Mouse (Mus musculus) limb, embryonic 12.5 days (tissue): ENCODE results near the gene Akap13. TPM values are rescaled to one million over a fixed set of nuclear protein-coding genes. Genes with fewer than 3 reads are reported as not detected.
"Not testable (repeated sequence)": the region's sequence is repeated elsewhere in the genome, so short reads cannot be mapped to it uniquely, and the experiment has no call there.

Source experiments
- ATAC-seq: fragments of 200-750 bp; cut with Nextera tagmentation; 2 replicates; pipeline ENCODE4 v1.8.0; 2017; ENCODE audit warnings: low read depth, moderate TSS enrichment; ENCODE audit not compliant: insufficient number of reproducible peaks, insufficient read depth, low FRiP score, low TSS enrichment
- H3K27ac ChIP-seq: fragments of 300-500 bp; sonication (generic); 2 replicates; pipeline ENCODE4 v1.5.1; 2016; ENCODE audit warnings: mild to moderate bottlenecking, moderate library complexity
- H3K27me3 ChIP-seq: fragments of 300-500 bp; sonication (generic); 2 replicates; pipeline ENCODE4 v1.6.1; 2016; ENCODE audit warnings: mild to moderate bottlenecking, moderate library complexity
- H3K36me3 ChIP-seq: fragments of 300-500 bp; sonication (generic); 2 replicates; pipeline ENCODE4 v1.6.1; 2016; ENCODE audit warnings: mild to moderate bottlenecking, moderate library complexity
- H3K4me1 ChIP-seq: fragments of 300-500 bp; sonication (generic); replicated peaks from 2 replicates; pipeline ENCODE4 v1.6.1; 2016
- H3K4me2 ChIP-seq: fragments of 300-500 bp; sonication (generic); 2 replicates; pipeline ENCODE4 v1.6.1; 2016; ENCODE audit warnings: mild to moderate bottlenecking, moderate library complexity
- H3K4me3 ChIP-seq: fragments of 300-500 bp; sonication (generic); replicated peaks from 2 replicates; pipeline ENCODE4 v1.5.1; 2016; ENCODE audit warnings: mild to moderate bottlenecking
- H3K9ac ChIP-seq: fragments of 300-500 bp; sonication (generic); replicated peaks from 2 replicates; pipeline ENCODE4 v1.6.1; 2016; ENCODE audit warnings: mild to moderate bottlenecking, moderate library complexity
- H3K9me3 ChIP-seq: fragments of 300-500 bp; sonication (generic); 2 replicates; pipeline ENCODE4 v1.6.1; 2016; ENCODE audit warnings: mild to moderate bottlenecking, moderate library complexity
- WGBS: fragments of 180-500 bp; shearing (Covaris S2); methylation state at CpG from one replicate; pipeline ENCODE4 v1.1.7; 2016; 5-methylcytosine and 5-hydroxymethylcytosine counted together
- polyA plus RNA-seq: library from polyadenylated mRNA; unstranded; fragments of >200 nt; fragmentation: Nextera tagmentation; extraction: Ambion mirVana; gene quantifications from 2 replicates; pipeline ENCODE4 v1.2.1, GENCODE M21; 2016

Gene Akap13
- polyA plus RNA-seq, 1 experiment from 2014 or later = 44.9 TPM

DNA sequence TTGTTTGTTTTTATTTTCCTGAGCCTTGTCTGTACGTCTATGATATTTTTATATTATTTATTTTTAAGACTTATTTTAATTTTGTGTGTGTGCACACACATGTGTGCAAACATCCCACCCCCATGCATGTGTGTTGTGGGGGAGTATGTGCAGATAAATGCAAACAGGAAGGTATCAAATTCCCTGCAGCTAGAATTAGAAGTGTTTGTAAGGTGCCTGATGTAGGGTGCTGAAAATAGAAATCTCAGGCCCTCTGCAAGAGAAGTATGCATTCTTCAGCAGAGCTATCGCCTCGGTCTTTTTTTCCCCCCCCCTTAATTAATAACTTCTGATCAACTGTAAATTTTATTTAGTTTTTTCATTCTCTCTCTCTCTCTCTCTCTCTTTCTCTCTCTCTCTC is 151.9 kb downstream of the Akap13 start:
- Histone ChIP-seq H3K27me3 (no peaks in the 10 kb centered on the region), H3K9me3 (no peaks in the 10 kb centered on the region), H3K4me3 (no peak overlapping the region), H3K9ac (no peak overlapping the region), H3K36me3 (peaks cover 52% of the 10 kb centered on the region), H3K4me2 (no peak overlapping the region), H3K27ac (no peak overlapping the region), H3K4me1 (0 out of 2 replicates have a peak, but pooled peaks cover 4% of the 10 kb centered on the region)
- no peak for ATAC-seq
- 80% methylated on average over 3 of the region's 3 CpGs for WGBS

GRCm38 (mm10) chr7:75608716-75609115 is 153.4 kb downstream of the Akap13 start:
- no peaks in the 10 kb centered on the region for H3K27me3 ChIP-seq
- WGBS = 47% methylated on average over 5 of the region's 5 CpGs
- H3K9ac ChIP-seq = no peak overlapping the region
- H3K36me3 ChIP-seq = peaks cover 47% of the 10 kb centered on the region
- no peak for ATAC-seq
- no peak overlapping the region; the same call in 1 of the 2 replicates for H3K27ac ChIP-seq
- no peak overlapping the region for H3K4me3 ChIP-seq
- H3K4me1 ChIP-seq = 0 out of 2 replicates have a peak, but pooled peaks cover 7% of the 10 kb centered on the region
- no peak overlapping the region for H3K4me2 ChIP-seq
- no peaks in the 10 kb centered on the region for H3K9me3 ChIP-seq

- no peak overlapping the region for H3K4me3 ChIP-seq
- H3K9me3 ChIP-seq = no peaks in the 10 kb centered on the region
- H3K27me3 ChIP-seq = no peaks in the 10 kb centered on the region
- no peak for ATAC-seq
- H3K9ac ChIP-seq = no peak overlapping the region
- peaks cover 40% of the 10 kb centered on the region for H3K36me3 ChIP-seq
- H3K27ac ChIP-seq = no peak overlapping the region
- H3K4me1 ChIP-seq = 0 out of 2 replicates have a peak, but pooled peaks cover 7% of the 10 kb centered on the region
- WGBS = 90% methylated on average over 14 of the region's 14 CpGs
- no peak overlapping the region for H3K4me2 ChIP-seq
These were observed 154.3 kb downstream of the Akap13 start for GRCm38 (mm10) chr7:75609456-75610262.

GRCm38 (mm10) chr7:75610391-75610790 is 155.1 kb downstream of the Akap13 start:
- Histone ChIP-seq H3K27me3 (no peaks in the 10 kb centered on the region), H3K4me3 (no peak overlapping the region), H3K36me3 (peaks cover 40% of the 10 kb centered on the region), H3K9ac (no peak overlapping the region), H3K27ac (no peak overlapping the region), H3K4me1 (0 out of 2 replicates have a peak, but pooled peaks cover 7% of the 10 kb centered on the region), H3K4me2 (no peak overlapping the region), H3K9me3 (no peaks in the 10 kb centered on the region)
- WGBS = 85% methylated on average over 9 of the region's 9 CpGs
- no peak for ATAC-seq

DNA sequence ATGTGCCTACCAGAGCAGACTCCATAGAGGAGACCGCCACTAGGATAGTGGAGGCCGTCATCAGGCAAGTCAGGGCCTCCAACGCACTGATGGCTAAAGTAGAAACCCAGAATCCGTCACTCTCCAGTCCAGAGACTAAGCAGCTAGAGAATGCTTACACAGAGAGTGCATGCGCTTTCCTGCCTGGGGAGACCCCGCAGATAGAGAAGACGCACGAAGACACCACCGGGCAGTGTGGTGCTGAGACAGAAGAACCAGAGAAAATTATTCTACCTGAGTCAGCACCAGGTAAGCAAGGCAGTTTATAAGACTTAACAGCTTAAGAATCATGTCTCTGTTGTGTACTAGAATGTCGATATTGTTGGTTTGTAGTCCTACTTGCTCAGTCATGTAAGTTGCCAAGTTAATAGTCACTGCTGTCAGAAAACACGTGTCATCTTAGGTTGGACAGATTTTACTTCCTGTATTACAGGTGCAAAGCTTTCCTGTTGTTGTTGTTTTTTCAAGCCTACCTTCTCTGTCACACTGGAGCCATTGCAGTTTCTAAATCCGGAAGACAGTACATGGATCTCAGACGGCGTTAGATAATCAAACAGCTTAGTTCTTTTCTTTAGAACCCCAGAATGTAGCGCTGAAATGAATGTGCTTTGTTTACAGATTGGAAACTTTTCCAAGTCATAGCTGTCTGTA is 156.1 kb downstream of the Akap13 start:
- Histone ChIP-seq H3K9me3 (no peaks in the 10 kb centered on the region), H3K4me3 (no peak overlapping the region), H3K27me3 (no peaks in the 10 kb centered on the region), H3K4me2 (no peak overlapping the region), H3K27ac (no peak overlapping the region), H3K36me3 (peaks cover 51% of the 10 kb centered on the region), H3K4me1 (0 out of 2 replicates have a peak, but pooled peaks cover 7% of the 10 kb centered on the region), H3K9ac (no peak overlapping the region)
- ATAC-seq = no peak
- 91% methylated on average over 15 of the region's 15 CpGs for WGBS

- Histone ChIP-seq H3K4me2 (no peak overlapping the region), H3K9me3 (no peaks in the 10 kb centered on the region), H3K4me1 (0 out of 2 replicates have a peak, but pooled peaks cover 7% of the 10 kb centered on the region), H3K36me3 (peaks cover 56% of the 10 kb centered on the region), H3K27ac (no peak overlapping the region), H3K9ac (no peak overlapping the region), H3K4me3 (no peak overlapping the region), H3K27me3 (no peaks in the 10 kb centered on the region)
- WGBS = 83% methylated on average over 13 of the region's 13 CpGs
- no peak for ATAC-seq
These were observed 156.8 kb downstream of the Akap13 start for GRCm38 (mm10) chr7:75612000-75612682.

GRCm38 (mm10) chr7:75612683-75613053 is 157.3 kb downstream of the Akap13 start:
- no peak for ATAC-seq
- H3K4me2 ChIP-seq = no peak overlapping the region
- H3K4me1 ChIP-seq = 0 out of 2 replicates have a peak, but pooled peaks cover 7% of the 10 kb centered on the region
- no peaks in the 10 kb centered on the region for H3K27me3 ChIP-seq
- peaks cover 56% of the 10 kb centered on the region for H3K36me3 ChIP-seq
- no peak overlapping the region for H3K27ac ChIP-seq
- no peaks in the 10 kb centered on the region for H3K9me3 ChIP-seq
- no peak overlapping the region for H3K9ac ChIP-seq
- H3K4me3 ChIP-seq = no peak overlapping the region

- no peak overlapping the region for H3K27ac ChIP-seq
- H3K4me2 ChIP-seq = no peak overlapping the region
- 0 out of 2 replicates have a peak, but pooled peaks cover 7% of the 10 kb centered on the region for H3K4me1 ChIP-seq
- H3K9ac ChIP-seq = no peak overlapping the region
- H3K27me3 ChIP-seq = no peaks in the 10 kb centered on the region
- no peak overlapping the region for H3K4me3 ChIP-seq
- no peak for ATAC-seq
- 65% methylated on average over 5 of the region's 5 CpGs for WGBS
- peaks cover 56% of the 10 kb centered on the region for H3K36me3 ChIP-seq
- no peaks in the 10 kb centered on the region for H3K9me3 ChIP-seq
These were observed 157.9 kb downstream of the Akap13 start for GRCm38 (mm10) chr7:75613240-75613639.

DNA sequence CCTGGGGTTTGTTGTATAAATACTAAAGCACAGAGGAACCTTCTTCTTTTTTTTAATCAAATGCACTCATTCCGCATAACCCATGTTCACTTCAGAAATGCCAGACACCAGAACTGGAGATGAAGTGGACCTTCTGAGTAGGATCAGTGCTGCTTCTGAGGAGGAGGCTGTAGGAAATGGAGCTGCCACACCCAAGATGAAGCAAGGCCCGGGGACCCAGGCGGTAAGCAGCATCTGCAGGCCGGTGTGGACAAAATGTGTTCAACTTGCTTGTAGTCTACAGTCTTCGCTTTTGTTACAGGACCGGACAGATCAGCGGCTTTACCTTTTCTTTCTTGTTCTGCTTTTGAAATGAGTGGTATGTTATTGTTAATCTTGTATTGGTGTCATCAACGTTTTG is 159.5 kb downstream of the Akap13 start:
- Histone ChIP-seq H3K4me2 (no peak overlapping the region), H3K27me3 (no peaks in the 10 kb centered on the region), H3K36me3 (peaks cover 40% of the 10 kb centered on the region), H3K4me1 (0 out of 2 replicates have a peak, but pooled peaks cover 4% of the 10 kb centered on the region), H3K27ac (no peak overlapping the region), H3K9ac (no peak overlapping the region), H3K9me3 (no peaks in the 10 kb centered on the region), H3K4me3 (no peak overlapping the region)
- ATAC-seq = no peak
- WGBS = 94% methylated on average over 8 of the region's 8 CpGs

DNA sequence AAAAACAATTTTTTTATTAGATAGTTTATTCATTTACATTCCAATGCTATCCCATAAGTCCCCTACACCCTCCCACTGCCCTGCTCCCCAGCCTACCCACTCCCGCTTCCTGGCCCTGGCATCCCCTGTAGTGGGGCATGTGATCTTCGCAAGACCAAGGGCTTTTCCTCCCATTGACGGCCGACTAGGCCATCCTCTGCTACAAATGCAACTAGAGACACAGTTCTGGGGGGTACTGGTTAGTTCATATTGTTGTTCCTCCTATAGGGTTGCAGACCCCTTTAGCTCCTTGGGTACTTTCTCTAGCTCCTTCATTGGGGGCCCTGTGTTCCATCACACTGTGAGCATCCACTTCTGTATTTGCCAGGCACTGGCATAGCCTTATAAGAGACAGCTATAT is 161.9 kb downstream of the Akap13 start:
- ATAC-seq, H3K27ac ChIP-seq, H3K4me2 ChIP-seq, H3K4me1 ChIP-seq, H3K4me3 ChIP-seq, H3K27me3 ChIP-seq, H3K9me3 ChIP-seq, H3K9ac ChIP-seq: not testable (repeated sequence)
- H3K36me3 ChIP-seq = peaks cover 17% of the 10 kb centered on the region; the same call in 1 of the 2 replicates
- WGBS = 91% methylated on average over 4 of the region's 4 CpGs

DNA sequence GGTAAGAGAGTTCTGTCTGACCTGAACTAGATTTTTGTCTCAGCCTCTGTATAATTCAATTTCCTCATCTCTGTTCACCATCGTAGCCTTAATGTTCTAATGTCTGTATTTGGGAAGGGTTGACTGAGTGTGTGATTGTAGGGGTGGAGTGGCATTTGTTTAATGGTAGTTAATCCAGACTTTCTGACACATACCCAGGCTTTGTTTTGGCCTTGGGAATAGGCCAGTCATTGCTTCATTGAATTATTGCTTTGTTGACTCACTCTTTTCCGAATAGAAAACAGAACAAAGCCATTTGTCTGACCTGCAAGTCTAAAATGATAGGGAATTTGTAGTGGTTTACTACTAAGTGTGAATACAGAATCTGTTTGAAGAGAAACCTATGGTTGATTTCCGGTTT is 163.4 kb downstream of the Akap13 start:
- ATAC-seq = no peak

More for the DNA sequence above, 163.4 kb downstream of the Akap13 start:
- peaks cover 16% of the 10 kb centered on the region; the same call in 1 of the 2 replicates for H3K36me3 ChIP-seq
- H3K4me3 ChIP-seq = no peak overlapping the region
- H3K4me2 ChIP-seq = no peak overlapping the region
- no peak overlapping the region for H3K9ac ChIP-seq
- no peaks in the 10 kb centered on the region for H3K9me3 ChIP-seq
- no peaks in the 10 kb centered on the region for H3K4me1 ChIP-seq
- 79% methylated on average over 3 of the region's 3 CpGs for WGBS
- H3K27ac ChIP-seq = no peak overlapping the region
- no peaks in the 10 kb centered on the region for H3K27me3 ChIP-seq
